Mouse (Mus musculus) gastrocnemius, adult 8-10 months (tissue): ENCODE data around the gene Cdca5. TPM values are rescaled to one million over a fixed set of nuclear protein-coding genes. Genes with fewer than 3 reads are reported as not detected.

Source experiments
- DNase-seq, 2 experiments: peaks; one replicate each; pipeline ENCODE4 v3.0.0; 2022; ENCODE audit warnings: low spot score in 2 of 2
- total RNA-seq, 4 experiments: library from RNA; stranded (reverse); gene quantifications; 2 replicates each; pipeline ENCODE4 v1.2.4; 2022

Gene Cdca5
- total RNA-seq, 4 experiments from 2014 or later, result not detected

GRCm38 (mm10) chr19:6061021-6061533, 23.7 kb upstream of the Cdca5 start, which contains the start of gene Znhit2:
Gene Znhit2, plus strand, starts transcription at chr19:6061192.
- DNase-seq, result peak; percentile 93

GRCm38 (mm10) chr19:6061641-6062302, 23.0 kb upstream of the Cdca5 start:
- DNase-seq, result no peak

- DNase-seq, result no peak
These were observed 22.4 kb upstream of the Cdca5 start for GRCm38 (mm10) chr19:6062418-6062817.

GRCm38 (mm10) chr19:6063081-6063480, 21.7 kb upstream of the Cdca5 start:
- no peak for DNase-seq

GRCm38 (mm10) chr19:6066571-6066970, 18.2 kb upstream of the Cdca5 start:
- DNase-seq, result no peak

- peak; percentile 63 to 71 for DNase-seq
These were observed 17.6 kb upstream of the Cdca5 start for GRCm38 (mm10) chr19:6067011-6067723.

- DNase-seq, result peak; percentile 84 to 85
These were observed 16.9 kb upstream of the Cdca5 start, which contains the start of gene Tm7sf2 for GRCm38 (mm10) chr19:6067724-6068415. Gene Tm7sf2, minus strand, starts transcription at chr19:6068373.

- no peak for DNase-seq
These were observed 15.8 kb upstream of the Cdca5 start for GRCm38 (mm10) chr19:6068951-6069350.

GRCm38 (mm10) chr19:6069851-6070250, 14.9 kb upstream of the Cdca5 start:
- no peak for DNase-seq

- no peak for DNase-seq
These were observed 14.1 kb upstream of the Cdca5 start for GRCm38 (mm10) chr19:6070571-6071250.

GRCm38 (mm10) chr19:6071261-6071660, 13.5 kb upstream of the Cdca5 start:
- DNase-seq, result no peak

GRCm38 (mm10) chr19:6073889-6074288, 10.9 kb upstream of the Cdca5 start:
- no peak for DNase-seq

GRCm38 (mm10) chr19:6076564-6077393, 8.0 kb upstream of the Cdca5 start, which contains the start of gene Vps51:
Gene Vps51, minus strand, starts transcription at chr19:6077231.
- peak; percentile 72 to 74 for DNase-seq

- no peak for DNase-seq
These were observed 4.8 kb upstream of the Cdca5 start, which contains the start of gene Tmem262 for GRCm38 (mm10) chr19:6079983-6080480. Gene Tmem262, plus strand, starts transcription at chr19:6080033.

- no peak for DNase-seq
These were observed 2.6 kb upstream of the Cdca5 start, which contains the start of gene Gm28374 for GRCm38 (mm10) chr19:6082156-6082555. Gene Gm28374, minus strand, starts transcription at chr19:6082256.

- DNase-seq, result no peak
These were observed 665 bp downstream of the Cdca5 start for GRCm38 (mm10) chr19:6085417-6085879.

- no peak for DNase-seq
These were observed 4.1 kb downstream of the Cdca5 start for GRCm38 (mm10) chr19:6088841-6089240.

- DNase-seq, result no peak
These were observed 9.3 kb downstream of the Cdca5 start, which contains the start of gene AC131692.1 for GRCm38 (mm10) chr19:6094119-6094518. Gene AC131692.1, plus strand, starts transcription at chr19:6094419.

GRCm38 (mm10) chr19:6097847-6098246, 13.1 kb downstream of the Cdca5 start:
- no peak for DNase-seq

GRCm38 (mm10) chr19:6101186-6101585, 16.4 kb downstream of the Cdca5 start:
- DNase-seq, result no peak
